Mouse (Mus musculus) embryonic fibroblast, embryonic 13.5 days (primary cell): ENCODE data around the gene St3gal5. TPM values are rescaled to one million over a fixed set of nuclear protein-coding genes. Genes with fewer than 3 reads are reported as not detected.

ENCODE experiments used
- H3K27ac ChIP-seq: 2 replicates; pipeline ENCODE4 v1.5.1; 2012; ENCODE audit warnings: low read length, control low read depth, inconsistent platforms; ENCODE audit not compliant: insufficient read depth
- H3K4me1 ChIP-seq: 2 replicates; pipeline ENCODE4 v1.6.1; 2011; ENCODE audit warnings: low read length; ENCODE audit not compliant: control insufficient read depth, insufficient read depth
- H3K4me3 ChIP-seq: 2 replicates; pipeline ENCODE4 v1.5.1; 2011; ENCODE audit warnings: mild to moderate bottlenecking, control low read depth, low read length; ENCODE audit not compliant: insufficient read depth
- CTCF ChIP-seq: IDR thresholded peaks from 2 replicates; pipeline ENCODE4 v1.5.1; 2011; ENCODE audit warnings: mild to moderate bottlenecking, control low read depth, low read length, moderate library complexity, borderline replicate concordance; ENCODE audit not compliant: insufficient read depth
- POLR2A ChIP-seq: IDR thresholded peaks from 2 replicates; pipeline ENCODE4 v1.6.1; 2011; ENCODE audit warnings: low read depth, mild to moderate bottlenecking, control low read depth, low read length, moderate library complexity
- polyA plus RNA-seq: library from polyadenylated mRNA; stranded (reverse); fragments of >200 nt; gene quantifications from 2 replicates; pipeline ENCODE4 v1.2.4, GENCODE M21; 2011; ENCODE audit warnings: low read depth; ENCODE audit not compliant: missing spikeins, insufficient read length

Gene St3gal5
- polyA plus RNA-seq, 1 experiment: 32.3 TPM

DNA sequence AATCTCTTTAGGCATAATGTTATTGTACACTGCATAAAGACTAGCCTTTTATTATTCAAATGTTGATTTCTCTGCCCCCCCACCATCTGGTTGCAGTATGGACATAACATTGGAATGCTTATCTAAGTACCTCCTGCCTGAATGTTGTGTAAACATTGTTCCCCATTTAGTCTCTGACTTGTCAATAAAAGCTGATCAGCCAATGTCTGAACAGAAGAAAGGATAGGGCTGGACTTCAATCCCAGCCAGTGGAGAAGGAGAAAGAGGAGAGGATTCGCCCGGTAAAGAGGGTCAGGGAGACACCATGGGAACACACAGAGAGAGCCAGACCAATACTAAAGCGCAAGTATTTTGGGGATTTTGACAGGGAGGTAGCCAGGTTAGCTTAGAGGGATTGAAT lies 78.0 kb downstream of the St3gal5 start:
- no peak for TF ChIP-seq CTCF
- no peak for TF ChIP-seq POLR2A
- no peak overlapping the region for H3K27ac ChIP-seq
- H3K4me3 ChIP-seq: no peak overlapping the region
- no peaks in the 10 kb centered on the region for H3K4me1 ChIP-seq

DNA sequence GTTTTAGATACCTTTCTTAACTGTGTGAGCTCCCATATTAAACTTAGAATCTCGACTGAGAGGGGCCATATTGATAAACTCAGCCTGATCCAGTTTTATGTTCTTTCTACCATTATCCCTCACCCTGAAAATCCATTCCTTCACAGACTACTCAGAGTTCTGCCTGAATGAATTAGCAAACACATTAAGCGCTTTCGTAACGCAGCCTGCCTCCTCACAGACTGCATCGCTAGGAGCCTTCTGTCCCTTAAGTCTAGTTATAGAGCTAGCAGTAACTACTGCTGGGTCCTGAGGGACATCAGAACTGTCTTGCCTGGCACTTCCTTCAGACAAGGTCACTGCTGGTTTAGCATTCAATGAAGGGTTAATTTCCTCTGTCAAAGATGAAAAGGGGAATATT lies 78.6 kb downstream of the St3gal5 start:
- TF ChIP-seq POLR2A (no peak), CTCF (no peak)
- Histone ChIP-seq H3K4me1 (no peaks in the 10 kb centered on the region), H3K27ac (no peak overlapping the region), H3K4me3 (no peak overlapping the region)

DNA sequence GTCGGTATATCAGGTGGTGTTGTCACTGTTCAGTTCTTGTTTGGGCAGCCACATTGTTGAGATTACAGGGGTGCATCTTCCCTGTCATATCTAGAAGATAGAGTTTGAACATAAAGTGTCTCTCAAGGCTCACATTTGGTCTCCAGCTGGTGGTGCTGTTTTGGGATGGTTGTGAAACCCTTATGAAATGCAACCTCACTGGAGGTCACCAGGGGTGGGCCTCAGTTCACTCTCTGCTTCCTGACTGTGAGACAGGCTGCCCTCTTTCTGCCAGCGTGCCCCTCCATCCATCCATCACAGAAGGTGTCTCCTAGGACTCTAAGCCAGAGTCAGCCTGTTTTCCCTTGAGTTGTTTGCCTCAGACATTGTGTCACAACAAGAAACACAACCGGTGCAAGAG lies 80.0 kb downstream of the St3gal5 start:
- H3K4me3 ChIP-seq: no peak overlapping the region
- H3K27ac ChIP-seq: no peak overlapping the region
- no peaks in the 10 kb centered on the region for H3K4me1 ChIP-seq
- no peak for TF ChIP-seq CTCF
- no peak for TF ChIP-seq POLR2A

DNA sequence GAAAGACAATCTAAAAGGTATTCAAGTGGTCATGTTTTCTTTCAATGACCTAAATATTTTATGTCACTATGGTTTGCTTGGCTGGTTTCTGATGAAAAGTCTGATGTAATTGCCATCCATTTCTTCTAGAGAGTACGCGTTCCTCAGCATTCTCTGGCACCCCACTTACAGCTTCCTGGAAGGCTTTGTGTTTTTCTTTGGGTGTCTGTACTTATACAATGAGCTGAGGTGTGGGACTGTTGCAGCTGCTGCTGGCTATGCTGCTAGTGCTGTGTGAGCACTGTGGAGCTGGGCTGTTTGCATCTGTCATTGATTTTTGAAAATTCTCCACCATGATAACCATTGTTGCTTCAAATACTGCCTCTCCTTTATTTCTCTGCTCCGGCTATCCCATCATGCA lies 81.6 kb downstream of the St3gal5 start:
- H3K27ac ChIP-seq: no peak overlapping the region
- TF ChIP-seq CTCF (no peak), POLR2A (no peak)
- H3K4me3 ChIP-seq: no peak overlapping the region
- no peaks in the 10 kb centered on the region for H3K4me1 ChIP-seq

DNA sequence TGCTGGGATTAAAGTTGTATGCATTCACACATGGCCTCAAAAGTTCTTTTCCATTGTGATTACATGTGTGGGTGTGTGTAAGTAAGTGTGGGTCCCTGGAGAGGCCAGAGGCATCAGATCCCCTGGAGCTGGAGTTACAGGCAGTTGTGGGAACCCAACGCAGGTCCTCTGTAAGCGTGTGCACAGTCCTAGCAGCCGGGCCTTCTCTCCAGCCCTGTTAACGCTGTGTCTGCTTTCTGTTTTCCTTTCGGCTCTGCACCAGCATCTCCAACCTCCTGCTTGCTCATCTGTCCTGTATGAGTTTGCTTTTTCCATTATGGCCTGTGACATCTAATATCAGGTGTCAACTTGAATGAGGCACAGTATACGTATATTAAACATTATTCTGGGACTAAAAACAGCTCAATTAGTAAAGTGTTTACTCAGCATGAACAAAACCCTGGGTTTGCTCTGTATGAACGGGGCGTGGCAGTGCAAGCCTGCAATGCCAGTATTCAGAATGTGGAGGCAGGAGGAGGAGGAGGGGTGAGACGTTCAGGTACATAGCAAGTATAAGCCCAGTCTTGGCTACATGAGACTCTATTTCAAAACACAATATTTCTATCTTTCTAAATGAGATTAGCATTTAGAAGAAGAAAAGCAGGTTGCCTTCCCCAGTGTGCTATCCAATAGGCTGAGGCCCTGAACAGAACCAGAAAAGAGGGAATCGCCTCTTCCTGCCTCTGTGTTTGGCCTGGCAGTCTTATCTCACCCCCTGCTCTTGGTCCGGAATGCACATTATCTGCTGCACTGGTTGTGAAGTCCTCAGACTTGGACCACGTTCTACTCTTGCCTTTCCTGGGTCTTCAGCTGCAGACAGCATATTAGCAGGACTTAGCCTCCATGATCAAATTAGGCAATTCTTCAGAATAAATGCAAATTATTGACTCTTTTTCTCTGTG lies 82.4 kb downstream of the St3gal5 start:
- TF ChIP-seq POLR2A: no peak
- no peak for TF ChIP-seq CTCF
- H3K4me3 ChIP-seq: no peak overlapping the region

DNA sequence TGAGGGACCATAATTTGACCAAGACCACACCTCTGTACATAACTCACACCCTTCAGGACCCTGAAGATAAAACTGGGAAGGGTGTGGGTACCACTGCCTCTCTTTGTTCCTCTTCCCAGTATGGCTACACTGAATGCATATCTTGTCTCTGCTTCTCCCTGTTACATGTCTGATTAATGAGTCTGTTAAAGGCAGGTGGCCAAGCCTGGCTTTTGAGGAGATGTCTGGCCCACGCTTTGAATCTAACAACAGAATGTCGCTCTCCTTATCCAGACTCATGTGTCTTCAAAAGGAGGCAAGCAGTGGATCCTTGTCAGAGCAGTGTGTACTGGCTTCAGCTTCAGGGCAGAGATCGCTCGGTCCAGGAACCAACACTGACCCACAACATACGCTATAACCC lies 87.2 kb downstream of the St3gal5 start:
- H3K4me3 ChIP-seq: no peak overlapping the region
- TF ChIP-seq CTCF (no peak), POLR2A (no peak)
- H3K4me1 ChIP-seq: peaks cover 7% of the 10 kb centered on the region
- no peak overlapping the region for H3K27ac ChIP-seq

More for the DNA sequence above, 82.4 kb downstream of the St3gal5 start:
- Histone ChIP-seq H3K27ac (no peak overlapping the region), H3K4me1 (no peaks in the 10 kb centered on the region)

DNA sequence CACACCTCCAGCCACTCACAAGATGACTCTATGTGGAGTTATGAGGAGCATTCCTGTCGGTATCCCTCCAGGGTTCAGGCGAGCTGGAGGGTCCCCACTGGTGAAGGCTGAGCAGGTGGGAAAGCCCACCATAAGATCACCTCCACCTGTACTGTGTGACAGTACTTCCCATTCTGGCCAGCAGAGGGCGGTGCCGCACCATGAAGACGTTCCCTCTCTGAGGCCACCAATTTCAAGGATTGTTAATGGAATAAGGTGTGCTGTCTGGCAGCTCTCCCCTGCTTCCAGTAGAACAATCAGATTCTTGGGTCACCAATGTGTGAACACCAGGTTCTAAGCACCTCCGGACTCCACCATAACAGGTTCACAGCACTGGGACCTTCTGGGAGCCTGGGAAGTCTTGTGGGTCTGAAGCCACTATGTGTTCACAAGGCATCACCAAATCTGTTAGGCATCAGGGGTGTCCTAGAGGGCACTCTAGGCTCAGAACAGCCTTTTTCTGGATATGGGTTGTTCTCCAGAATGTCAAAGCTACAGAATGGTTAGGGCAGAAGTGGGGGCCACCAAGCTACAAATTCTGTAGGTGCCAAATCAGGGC lies 88.6 kb downstream of the St3gal5 start:
- no peak overlapping the region for H3K27ac ChIP-seq
- TF ChIP-seq CTCF (peak; percentile 99), POLR2A (no peak)
- peaks cover 9% of the 10 kb centered on the region for H3K4me1 ChIP-seq
- no peak overlapping the region for H3K4me3 ChIP-seq

DNA sequence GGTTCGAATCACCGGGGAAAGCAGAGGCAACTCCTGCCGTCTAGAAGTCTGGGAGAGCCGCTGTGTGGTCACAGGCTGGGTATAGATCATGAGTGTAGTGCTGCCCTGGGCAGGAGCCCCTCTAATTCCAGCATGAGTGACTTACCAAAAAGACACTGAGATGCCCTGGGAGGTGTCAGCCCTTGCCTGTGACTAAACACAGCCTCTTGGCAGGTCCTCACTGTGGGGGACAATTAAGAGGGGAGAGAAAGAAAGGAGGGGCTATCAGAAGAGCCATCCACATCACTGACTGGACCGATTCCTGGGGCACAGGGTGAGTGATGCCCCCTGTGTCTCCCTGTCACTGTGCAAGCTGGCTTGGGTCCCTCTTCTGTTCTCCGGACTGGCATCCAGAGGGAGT lies 89.4 kb downstream of the St3gal5 start:
- Histone ChIP-seq H3K27ac (no peak overlapping the region), H3K4me1 (peaks cover 9% of the 10 kb centered on the region), H3K4me3 (no peak overlapping the region)
- TF ChIP-seq CTCF (no peak), POLR2A (no peak)

DNA sequence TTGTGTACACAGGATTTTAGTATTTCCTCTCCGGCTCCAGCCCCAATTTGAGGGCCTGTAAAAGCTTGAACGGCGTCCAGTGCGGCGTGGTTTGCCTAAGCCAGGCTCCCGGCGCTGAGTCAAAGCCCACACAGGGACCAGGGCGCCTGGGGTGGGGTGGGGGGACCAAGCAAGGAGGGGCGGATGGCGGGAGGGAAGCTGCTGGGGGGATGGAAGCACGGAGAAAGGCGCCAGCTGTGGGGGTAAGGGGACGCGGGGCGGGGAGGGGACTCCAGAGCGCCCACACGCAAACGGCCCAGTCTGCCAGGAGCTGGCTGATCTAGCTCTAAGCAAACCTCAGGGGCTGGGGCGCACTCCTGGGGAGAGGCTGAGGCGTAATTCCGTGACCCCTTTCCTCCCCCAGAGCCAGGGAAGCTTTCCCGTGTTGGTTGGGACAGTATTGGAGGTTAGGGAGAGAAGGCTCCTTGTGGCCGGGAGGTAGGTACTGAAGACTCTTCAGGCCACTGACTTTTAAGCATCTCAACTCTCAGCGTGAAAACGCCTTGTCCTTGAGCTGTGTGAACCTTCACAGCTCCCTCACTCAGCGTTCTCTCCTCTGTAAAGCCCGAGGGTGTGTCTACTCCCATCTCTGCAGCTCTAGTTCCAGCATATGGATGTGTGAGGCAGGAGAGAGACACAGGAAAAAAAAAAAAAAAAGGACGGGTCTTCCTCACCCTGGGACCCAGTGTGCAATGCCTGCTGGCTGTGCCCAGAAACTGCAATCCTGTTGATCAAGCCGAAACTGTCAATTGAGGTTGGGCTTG lies 91.9 kb downstream of the St3gal5 start:
- TF ChIP-seq CTCF: no peak
- 0 out of 2 replicates have a peak, but pooled peaks have one; percentile 31 for TF ChIP-seq POLR2A
- H3K4me1 ChIP-seq: peaks cover 9% of the 10 kb centered on the region
- H3K4me3 ChIP-seq: no peak overlapping the region
- H3K27ac ChIP-seq: peak overlapping the region; percentile 88
